Mouse (Mus musculus) spleen, postnatal 4 days (tissue): ENCODE results near the gene Wdr91.
A peak's percentile ranks its signal among the peaks of the same experiment; 100 is the strongest.

Source experiments
- DNase-seq, 2 experiments: peaks; one replicate each; pipeline ENCODE4 v3.0.0; 2022; ENCODE audit warnings: low spot score in 2 of 2

The Wdr91 gene

GRCm38 (mm10) chr6:34910371-34911219 is at the start of gene Wdr91:
Gene Wdr91 (minus strand): TSS chr6:34910876.
- DNase-seq = peak; percentile 97 to 100

GRCm38 (mm10) chr6:34959131-34959530 is 48.5 kb upstream of the Wdr91 start:
- DNase-seq = no peak

- DNase-seq = no peak
Observed at GRCm38 (mm10) chr6:34955862-34956241, 45.2 kb upstream of the Wdr91 start.

GRCm38 (mm10) chr6:34954926-34955861 is 44.5 kb upstream of the Wdr91 start:
- no peak for DNase-seq

GRCm38 (mm10) chr6:34951956-34952667 is 41.4 kb upstream of the Wdr91 start:
- DNase-seq = no peak

GRCm38 (mm10) chr6:34951518-34951917 is 40.8 kb upstream of the Wdr91 start:
- no peak for DNase-seq

- DNase-seq = no peak
Observed at GRCm38 (mm10) chr6:34948461-34948860, 37.8 kb upstream of the Wdr91 start.

GRCm38 (mm10) chr6:34946486-34947079 is 35.9 kb upstream of the Wdr91 start:
- no peak for DNase-seq

GRCm38 (mm10) chr6:34943499-34943898 is 32.8 kb upstream of the Wdr91 start:
- DNase-seq = no peak

- DNase-seq = no peak
Observed at GRCm38 (mm10) chr6:34942446-34942845, 31.8 kb upstream of the Wdr91 start.

GRCm38 (mm10) chr6:34941496-34941895 is 30.8 kb upstream of the Wdr91 start:
- no peak for DNase-seq

GRCm38 (mm10) chr6:34939451-34939850 is 28.8 kb upstream of the Wdr91 start:
- DNase-seq = no peak

- DNase-seq = no peak
Observed at GRCm38 (mm10) chr6:34938929-34939325, 28.3 kb upstream of the Wdr91 start.

GRCm38 (mm10) chr6:34938280-34938928 is 27.7 kb upstream of the Wdr91 start:
- no peak for DNase-seq

GRCm38 (mm10) chr6:34936743-34937142 is 26.1 kb upstream of the Wdr91 start:
- no peak for DNase-seq

GRCm38 (mm10) chr6:34932633-34933032 is 22.0 kb upstream of the Wdr91 start:
- DNase-seq = no peak

- DNase-seq = no peak
Observed at GRCm38 (mm10) chr6:34927594-34927993, 16.9 kb upstream of the Wdr91 start.

GRCm38 (mm10) chr6:34927156-34927555 is 16.5 kb upstream of the Wdr91 start:
- DNase-seq = peak; percentile 63 to 87

GRCm38 (mm10) chr6:34921941-34922340 is 11.3 kb upstream of the Wdr91 start:
- DNase-seq = peak in 1 of 2 experiments; percentile 58

- DNase-seq = no peak
Observed at GRCm38 (mm10) chr6:34920631-34921030, 10.0 kb upstream of the Wdr91 start.

GRCm38 (mm10) chr6:34919956-34920355 is 9.3 kb upstream of the Wdr91 start, which contains the start of gene Stra8:
Gene Stra8 (plus strand): TSS chr6:34920163.
- DNase-seq = no peak
